Mouse (Mus musculus): ENCODE data around the gene Tdpoz4. TPM values are rescaled to one million over a fixed set of nuclear protein-coding genes. Genes with fewer than 3 reads are reported as not detected.
"Not testable (repeated sequence)": the region's sequence is repeated elsewhere in the genome, so short reads cannot be mapped to it uniquely, and the experiment has no call there.

Gene Tdpoz4
- not detected in 2 replicates for polyA plus RNA-seq (2015; fragmentation: Nextera tagmentation; extraction: Ambion mirVana)

DNA sequence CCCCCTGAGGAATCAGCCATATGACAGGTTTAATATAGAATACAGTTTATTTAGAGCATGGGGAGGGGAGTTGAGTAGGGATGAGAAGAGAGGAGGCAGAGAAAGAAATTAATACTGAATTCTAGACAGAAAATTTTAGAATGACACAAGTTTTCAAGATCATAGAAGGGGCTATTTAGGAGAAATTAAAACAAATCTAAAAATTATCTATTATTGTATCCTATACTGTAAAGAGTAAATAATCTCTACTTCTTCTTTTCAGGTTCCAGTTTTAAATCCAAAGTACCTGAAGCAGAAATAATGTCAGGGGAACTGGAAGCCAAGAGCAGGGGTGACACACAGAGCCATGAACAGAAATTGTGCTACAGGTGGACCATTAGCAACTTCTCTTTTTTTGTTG is at the start of gene Tdpoz4:
TSS of gene Tdpoz4 (plus strand) at position 301 of the 400 bp plus-strand sequence.
- not testable (repeated sequence) for H3K9ac ChIP-seq; ATAC-seq (ENCODE audit: low read depth); H3K36me3 ChIP-seq

DNA sequence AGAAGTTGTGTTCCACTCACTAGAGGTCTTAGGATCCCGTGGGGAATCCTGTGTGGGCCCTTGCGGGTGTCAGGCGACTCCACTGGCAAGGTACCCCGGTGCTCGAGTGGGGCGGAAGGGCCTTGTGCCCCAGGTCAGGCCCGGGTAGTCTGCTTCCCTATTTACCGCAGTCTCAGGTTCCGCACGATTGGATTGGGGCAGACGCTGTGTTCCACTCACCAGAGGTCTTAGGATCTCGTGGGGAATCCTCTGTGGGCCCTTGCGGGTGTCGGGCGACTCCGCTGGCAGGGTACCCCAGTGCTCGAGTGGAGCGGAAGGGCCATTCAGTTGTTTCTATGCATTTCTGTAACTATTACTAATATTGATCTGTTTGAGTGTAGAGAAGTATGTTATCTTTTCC is 42.2 kb upstream of the Tdpoz4 start:
- not testable (repeated sequence) for ATAC-seq (ENCODE audit: low read depth); H3K9me3 ChIP-seq; H3K4me2 ChIP-seq; H3K9ac ChIP-seq; H3K4me3 ChIP-seq; H3K36me3 ChIP-seq; H3K27me3 ChIP-seq; H3K27ac ChIP-seq (replicated peaks); H3K4me1 ChIP-seq (replicated peaks)
- WGBS, result 92% methylated on average over 18 of the region's 18 CpGs

More for the DNA sequence above, at the start of gene Tdpoz4:
- not testable (repeated sequence) for H3K4me1 ChIP-seq (replicated peaks); H3K4me3 ChIP-seq; H3K27ac ChIP-seq (replicated peaks); H3K9me3 ChIP-seq; H3K27me3 ChIP-seq; H3K4me2 ChIP-seq

DNA sequence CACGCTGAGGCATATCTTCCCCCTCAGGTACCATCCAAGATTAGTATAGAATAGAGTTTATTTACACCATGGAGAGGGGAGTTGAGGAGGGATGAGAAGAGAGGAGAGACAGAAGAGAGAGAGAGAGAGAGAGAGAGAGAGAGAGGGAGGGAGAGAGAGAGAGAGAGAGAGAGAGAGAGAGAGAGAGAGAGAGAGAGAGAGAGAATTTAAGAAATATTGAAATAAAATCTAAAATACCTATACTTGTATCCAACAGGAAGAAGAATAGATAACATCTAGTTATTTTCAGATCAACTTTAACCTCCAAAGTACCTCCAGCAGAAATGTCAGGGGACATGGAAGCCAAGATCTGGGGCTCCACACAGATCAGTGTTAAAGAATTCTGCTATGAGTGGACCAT is 23.5 kb upstream of the Tdpoz4 start, which contains the start of gene Gm5773:
TSS of gene Gm5773 (plus strand) at position 301 of the 400 bp plus-strand sequence.
- H3K27ac ChIP-seq (replicated peaks); H3K9ac ChIP-seq; H3K9me3 ChIP-seq; H3K27me3 ChIP-seq; H3K4me2 ChIP-seq; H3K36me3 ChIP-seq; H3K4me3 ChIP-seq; H3K4me1 ChIP-seq (replicated peaks); ATAC-seq (ENCODE audit: low read depth): not testable (repeated sequence)
- WGBS, result 92% methylated on average over 1 of the region's 1 CpGs

DNA sequence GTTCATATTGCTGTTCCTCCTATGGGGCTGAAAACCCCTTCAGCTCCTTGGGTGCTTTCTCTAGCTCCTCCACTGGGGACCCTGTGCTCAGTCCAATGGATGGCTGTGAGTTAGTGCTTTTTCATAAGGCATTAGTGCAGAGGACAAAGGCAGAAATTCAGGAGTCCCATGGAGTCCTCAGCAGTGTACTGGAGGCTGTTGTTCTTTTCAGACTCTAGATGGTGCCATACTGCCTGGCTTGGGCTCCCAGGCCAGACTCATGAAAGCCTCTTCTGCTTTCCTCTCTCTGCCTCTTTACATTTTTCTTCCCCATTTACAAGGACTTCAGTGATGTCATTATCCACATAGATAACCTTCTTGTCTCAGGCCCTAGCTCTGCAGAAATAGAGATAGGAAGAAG is 17.1 kb downstream of the Tdpoz4 start:
- not testable (repeated sequence) for ATAC-seq (ENCODE audit: low read depth)

DNA sequence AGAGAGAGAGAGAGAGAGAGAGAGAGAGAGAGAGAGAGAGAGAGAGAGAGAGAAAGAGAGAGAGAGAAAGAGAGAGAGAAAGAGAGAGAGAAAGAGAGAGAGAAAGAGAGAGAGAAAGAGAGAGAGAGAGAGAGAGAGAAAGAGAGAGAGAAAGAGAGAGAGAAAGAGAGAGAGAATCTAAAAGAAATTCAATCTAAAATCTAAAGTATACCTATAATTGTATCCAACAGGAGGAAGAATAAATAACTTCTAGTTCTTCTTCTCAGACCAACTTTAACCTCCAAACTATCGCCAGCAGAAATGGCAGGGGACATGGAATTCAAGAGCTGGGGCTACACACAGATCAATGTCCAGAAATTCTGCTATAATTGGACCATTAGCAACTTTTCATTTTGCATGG is 29.5 kb downstream of the Tdpoz4 start, which contains the start of gene Tdpoz3:
TSS of gene Tdpoz3 (plus strand) at position 301 of the 400 bp plus-strand sequence.
- H3K36me3 ChIP-seq; H3K27me3 ChIP-seq; H3K4me2 ChIP-seq; H3K9ac ChIP-seq; H3K9me3 ChIP-seq; H3K27ac ChIP-seq (replicated peaks); ATAC-seq (ENCODE audit: low read depth); H3K4me1 ChIP-seq (replicated peaks); H3K4me3 ChIP-seq: not testable (repeated sequence)
- WGBS, result 77% methylated on average over 1 of the region's 1 CpGs

More for the DNA sequence above, 17.1 kb downstream of the Tdpoz4 start:
- not testable (repeated sequence) for H3K27me3 ChIP-seq; H3K36me3 ChIP-seq; H3K27ac ChIP-seq (replicated peaks); H3K4me2 ChIP-seq; H3K4me3 ChIP-seq; H3K4me1 ChIP-seq (replicated peaks); H3K9ac ChIP-seq; H3K9me3 ChIP-seq

Other genes with a start within 250 kb of the Tdpoz4 start
- 363 and 435 TPM in 2 replicates for gene S100a10, start 241.3 kb upstream of the Tdpoz4 start, polyA plus RNA-seq (2015; fragmentation: Nextera tagmentation; extraction: Ambion mirVana)
- not detected in 2 replicates for gene Tdpoz2, start 143.7 kb upstream of the Tdpoz4 start, polyA plus RNA-seq (2015; fragmentation: Nextera tagmentation; extraction: Ambion mirVana)
- not detected in 2 replicates for gene Tdpoz1, start 120.1 kb upstream of the Tdpoz4 start, polyA plus RNA-seq (2015; fragmentation: Nextera tagmentation; extraction: Ambion mirVana)
- gene Gm37596, start 103.3 kb upstream of the Tdpoz4 start, polyA plus RNA-seq (2015; fragmentation: Nextera tagmentation; extraction: Ambion mirVana), result not detected in 2 replicates
- gene Gm5773, start 23.4 kb upstream of the Tdpoz4 start, polyA plus RNA-seq (2015; fragmentation: Nextera tagmentation; extraction: Ambion mirVana), result not detected in 2 replicates
- gene Tdpoz3, start 29.6 kb downstream of the Tdpoz4 start, polyA plus RNA-seq (2015; fragmentation: Nextera tagmentation; extraction: Ambion mirVana), result not detected in 2 replicates
- not detected in 2 replicates for gene Gm9117, start 147.1 kb downstream of the Tdpoz4 start, polyA plus RNA-seq (2015; fragmentation: Nextera tagmentation; extraction: Ambion mirVana)
- gene Tdpoz5, start 164.9 kb downstream of the Tdpoz4 start, polyA plus RNA-seq (2015; fragmentation: Nextera tagmentation; extraction: Ambion mirVana), result not detected in 2 replicates